ENCODE assay signal across 8 mouse cellular contexts in the genomic region with DNA sequence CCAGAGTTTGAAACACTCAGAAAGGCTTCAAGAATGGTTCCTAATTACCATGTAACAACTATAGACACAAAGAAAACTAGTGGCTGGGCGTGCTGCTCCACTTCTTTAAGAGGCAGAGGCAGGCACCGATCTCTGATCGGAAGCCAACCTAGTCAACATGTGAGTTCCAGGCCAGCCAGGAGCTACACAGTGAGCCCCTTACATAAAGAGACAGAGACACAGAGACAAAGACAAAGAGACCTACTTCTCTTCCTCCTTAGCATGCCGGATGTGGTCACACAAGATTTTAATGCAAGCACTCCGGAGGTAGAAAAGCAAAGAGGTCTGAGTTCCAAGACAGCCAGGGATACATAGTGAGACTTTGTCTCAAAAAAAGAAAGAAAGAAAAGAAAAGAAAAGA. TPM values are rescaled to one million over a fixed set of nuclear protein-coding genes. Genes with fewer than 3 reads are reported as not detected.
DNase-seq lines count a peak whose midpoint lies in the region; ATAC-seq and TF ChIP-seq lines count a peak whose summit lies in the region.

No protein-coding gene starts in this region.

- ATAC-seq in CD4-positive, CD25-positive, alpha-beta regulatory T cell, adult 4 months = peak; percentile 69
- no peak for ATAC-seq in forebrain, embryonic 11.5 days (replicated peaks; ENCODE audit: low FRiP score)
- ATAC-seq in liver, embryonic 14.5 days (ENCODE audit: insufficient read depth) = no peak

- peak overlapping the region; percentile 32; the same call in 1 of the 2 replicates for H3K4me2 ChIP-seq in forebrain, embryonic 11.5 days (ENCODE audit: low read depth, low read length, severe bottlenecking)
- H3K4me2 ChIP-seq in liver, embryonic 14.5 days (ENCODE audit: low read depth) = peak overlapping the region; percentile 66

- no peak for TF ChIP-seq CTCF in heart, adult 2 months (IDR thresholded peaks at IDR 0.05)
- no peak for TF ChIP-seq CTCF in liver, embryonic 14.5 days (IDR thresholded peaks at IDR 0.05; ENCODE audit: low read depth)
- TF ChIP-seq CTCF in thymus, adult 2 months (IDR thresholded peaks at IDR 0.05; ENCODE audit: borderline replicate concordance, control insufficient read depth, extremely low read depth, insufficient read depth, low read length, poor library complexity) = no peak

- H3K9me3 ChIP-seq in forebrain, embryonic 11.5 days (ENCODE audit: control insufficient read depth, low read length) = no peaks in the 10 kb centered on the region
- H3K9me3 ChIP-seq in liver, embryonic 14.5 days (ENCODE audit: control insufficient read depth, low read length) = no peaks in the 10 kb centered on the region

- H3K36me3 ChIP-seq in heart, adult 2 months (ENCODE audit: control insufficient read depth, insufficient read depth, low read length) = peaks cover 4% of the 10 kb centered on the region; the same call in 1 of the 2 replicates
- H3K36me3 ChIP-seq in forebrain, embryonic 11.5 days (ENCODE audit: control insufficient read depth, insufficient read depth, low read length) = no peaks in the 10 kb centered on the region
- H3K36me3 ChIP-seq in liver, embryonic 14.5 days (replicated peaks; ENCODE audit: control insufficient read depth, insufficient read depth, low read depth) = no peaks in the 10 kb centered on the region
- peaks cover 12% of the 10 kb centered on the region for H3K36me3 ChIP-seq in thymus, adult 2 months (ENCODE audit: control insufficient read depth, insufficient read depth, low read length)

- H3K4me1 ChIP-seq in heart, adult 2 months (ENCODE audit: control insufficient read depth, insufficient read depth, low read length) = peaks cover 4% of the 10 kb centered on the region
- 0 out of 2 replicates have a peak, but pooled peaks cover 3% of the 10 kb centered on the region for H3K4me1 ChIP-seq in forebrain, embryonic 11.5 days (replicated peaks; ENCODE audit: control insufficient read depth, insufficient read depth, low read length)
- H3K4me1 ChIP-seq in liver, embryonic 14.5 days (replicated peaks; ENCODE audit: control insufficient read depth in 2 of 2, insufficient read depth in 2 of 2, low read length in 1 of 2) = peaks cover 0 to 7% of the 10 kb centered on the region in 2 experiments; a peak in 2 of 4 replicates
- peaks cover 5% of the 10 kb centered on the region; the same call in 1 of the 2 replicates for H3K4me1 ChIP-seq in thymus, adult 2 months (replicated peaks; ENCODE audit: control insufficient read depth, insufficient read depth, low read length)

- no peak for TF ChIP-seq EP300 in heart, adult 2 months (IDR thresholded peaks at IDR 0.05; ENCODE audit: insufficient read depth, low read depth, low read length)
- TF ChIP-seq EP300 in liver, embryonic 14.5 days (IDR thresholded peaks at IDR 0.05; ENCODE audit: low read depth) = no peak

- peaks cover 4% of the 10 kb centered on the region for H3K79me2 ChIP-seq in heart, adult 2 months (replicated peaks; ENCODE audit: control insufficient read depth, insufficient read depth, low read length)

- H3K9ac ChIP-seq in heart, adult 2 months (ENCODE audit: low read depth, low read length) = no peak overlapping the region
- H3K9ac ChIP-seq in forebrain, embryonic 11.5 days (ENCODE audit: low read length) = no peak overlapping the region; the same call in 1 of the 2 replicates
- H3K9ac ChIP-seq in liver, embryonic 14.5 days (replicated peaks) = no peak overlapping the region; the same call in 1 of the 2 replicates

- DNase-seq in heart, adult 2 months = no peak
- no peak for DNase-seq in heart, adult 18-20 months
- no peak for DNase-seq in forebrain, embryonic 11.5 days (ENCODE audit: low spot score)
- no peak for DNase-seq in liver, embryonic 14.5 days (ENCODE audit: low read depth in 3 of 3, low spot score in 3 of 3)
- peak; percentile 47 for DNase-seq in thymus, adult 2 months
- DNase-seq in frontal cortex, postnatal 25 days (ENCODE audit: low spot score in 2 of 2) = no peak
- no peak for DNase-seq in gastrocnemius, postnatal 25 days

- peak overlapping the region; percentile 71 for H3K4me3 ChIP-seq in heart, adult 2 months
- H3K4me3 ChIP-seq in forebrain, embryonic 11.5 days (ENCODE audit: low read depth, low read length) = peak overlapping the region; percentile 8; the same call in 1 of the 2 replicates
- peak overlapping the region; percentile 59 to 62 for H3K4me3 ChIP-seq in liver, embryonic 14.5 days (ENCODE audit: insufficient read depth in 1 of 2, low read depth in 2 of 2, low read length in 2 of 2)
- peak overlapping the region; percentile 52 for H3K4me3 ChIP-seq in thymus, adult 2 months (ENCODE audit: control insufficient read depth, insufficient read depth, low read length)

- TF ChIP-seq POLR2A in heart, adult 2 months (IDR thresholded peaks at IDR 0.05; ENCODE audit: insufficient read depth, low read depth, low read length) = no peak
- TF ChIP-seq POLR2A in thymus, adult 2 months (IDR thresholded peaks at IDR 0.05; ENCODE audit: control insufficient read depth, extremely low read depth, insufficient read depth, low read length, poor library complexity) = no peak

- intact Hi-C loops in heart, adult 2 months (cut with DNase I) = loop anchor here (5.0 to 10.0 kb wide), 4 partner anchors 369 to 856 kb away; partner anchors contain the start of genes Cdkl5, Eif1ax, Phka2 and Rs1

- no peak overlapping the region; the same call in none of the 2 replicates for H3K27ac ChIP-seq in heart, adult 2 months
- no peak overlapping the region for H3K27ac ChIP-seq in forebrain, embryonic 11.5 days (ENCODE audit: low read depth, low read length)
- H3K27ac ChIP-seq in liver, embryonic 14.5 days = no peak overlapping the region
- H3K27ac ChIP-seq in thymus, adult 2 months (ENCODE audit: control insufficient read depth, insufficient read depth, low read length) = peak overlapping the region; percentile 98

- no peaks in the 10 kb centered on the region for H3K27me3 ChIP-seq in heart, adult 2 months (ENCODE audit: control insufficient read depth, insufficient read depth, low read length)
- no peaks in the 10 kb centered on the region; the same call in 1 of the 2 replicates for H3K27me3 ChIP-seq in forebrain, embryonic 11.5 days (ENCODE audit: control insufficient read depth, insufficient read depth, low read length)
- no peaks in the 10 kb centered on the region for H3K27me3 ChIP-seq in liver, embryonic 14.5 days (ENCODE audit: control insufficient read depth, insufficient read depth, low read length)
- H3K27me3 ChIP-seq in thymus, adult 2 months (ENCODE audit: control insufficient read depth, insufficient read depth, low read length) = no peaks in the 10 kb centered on the region

- 32% methylated on average over 5 of the region's 5 CpGs for WGBS in heart, adult 2 months
- WGBS in forebrain, embryonic 11.5 days = 23% methylated on average over 5 of the region's 5 CpGs
- 19% methylated on average over 5 of the region's 5 CpGs for WGBS in liver, embryonic 14.5 days (ENCODE audit: insufficient replicate concordance)
- 6% methylated on average over 5 of the region's 5 CpGs for WGBS in thymus, adult 2 months

RNA-seq across cellular contexts. Expression of gene Pdha1, which starts 2.1 kb away (rescaled TPM):
- total RNA-seq in heart, adult 2 months (2021) = 1,000 to 10,000 TPM in 1 of 2 experiments, 100 to 1,000 TPM in 1; 973 to 1,220 TPM
- polyA plus RNA-seq in heart, adult 2 months (2012; rRNA removed) = 465 and 602 TPM in 2 replicates
- 1,000 to 10,000 TPM; 1,160 to 1,223 TPM for total RNA-seq in heart, adult 18-20 months (2021)
- 100 to 1,000 TPM; 170 to 198 TPM for polyA plus RNA-seq in CD4-positive, CD25-positive, alpha-beta regulatory T cell, adult 4 months (2017; shearing (Covaris generic))
- polyA plus RNA-seq in forebrain, embryonic 11.5 days (2014; fragmentation: Nextera tagmentation; extraction: Ambion mirVana) = 120 TPM in 2 replicates
- polyA plus RNA-seq in liver, embryonic 14.5 days (2012; rRNA removed) = 21.2 and 34.8 TPM in 2 replicates
- 51.2 and 53.4 TPM in 2 replicates for polyA plus RNA-seq in liver, embryonic 14.5 days (2014; fragmentation: Nextera tagmentation; extraction: Ambion mirVana)
- 77.3 and 82.8 TPM in 2 replicates for polyA plus RNA-seq in thymus, adult 2 months (2012; rRNA removed)
- 100 to 1,000 TPM; 569 to 672 TPM for total RNA-seq in gastrocnemius, postnatal 25 days (2021)

Comparison
In these comparisons a context has a peak if more than half of its experiments do, and no peak if none do; other contexts are left out.
1. H3K4me3 ChIP-seq: peak in every context shown above with its lines; median percentile 71 in heart, adult 2 months; 60 in liver, embryonic 14.5 days; 52 in thymus, adult 2 months; 8 in forebrain, embryonic 11.5 days.